Mouse (Mus musculus) v-Abl transformed pro-B cells (cell line): ENCODE measurements around the gene Smndc1.

Experiments
- in situ Hi-C, 2 experiments: fragments of 400-800 bp; cut with MboI; formaldehyde crosslinking; loops; one replicate each; pipeline ENCODE4 v1.15.1; 2025; ENCODE audit not compliant: unreplicated experiment in 2 of 2

The Smndc1 gene

GRCm38 (mm10) chr19:53390495-53391007, at the start of gene Smndc1:
Smndc1 (minus strand) TSS chr19:53390578.
- in situ Hi-C loops: loop anchor here (5.0 to 25.0 kb wide), 6 partner anchors 247 to 1924 kb away; partner anchors contain the start of genes Vti1a (in 1 of the 2) and Zdhhc6 (in 1 of the 2)

DNA sequence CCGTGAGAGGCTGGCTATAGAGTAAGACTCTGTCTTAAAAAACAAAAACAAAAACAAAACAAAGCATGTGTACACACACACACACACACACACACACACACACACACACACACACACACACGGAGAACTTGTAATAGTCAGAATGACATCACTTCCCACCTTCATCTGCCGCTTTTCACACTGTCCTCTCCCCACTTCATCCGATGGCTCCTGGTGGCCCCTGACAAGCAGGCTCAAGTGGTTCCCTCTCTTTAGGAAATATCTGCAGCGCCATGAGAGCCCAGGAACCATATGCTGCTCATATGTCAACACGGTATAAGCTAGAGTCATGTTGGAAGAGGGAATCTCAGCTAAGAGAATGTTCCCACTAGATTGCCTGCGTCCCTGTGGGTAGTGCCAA, 49.0 kb upstream of the Smndc1 start:
- in situ Hi-C loops: no loop called here

- in situ Hi-C loops: no loop called here
Observed at GRCm38 (mm10) chr19:53437991-53438390, 47.6 kb upstream of the Smndc1 start.

DNA sequence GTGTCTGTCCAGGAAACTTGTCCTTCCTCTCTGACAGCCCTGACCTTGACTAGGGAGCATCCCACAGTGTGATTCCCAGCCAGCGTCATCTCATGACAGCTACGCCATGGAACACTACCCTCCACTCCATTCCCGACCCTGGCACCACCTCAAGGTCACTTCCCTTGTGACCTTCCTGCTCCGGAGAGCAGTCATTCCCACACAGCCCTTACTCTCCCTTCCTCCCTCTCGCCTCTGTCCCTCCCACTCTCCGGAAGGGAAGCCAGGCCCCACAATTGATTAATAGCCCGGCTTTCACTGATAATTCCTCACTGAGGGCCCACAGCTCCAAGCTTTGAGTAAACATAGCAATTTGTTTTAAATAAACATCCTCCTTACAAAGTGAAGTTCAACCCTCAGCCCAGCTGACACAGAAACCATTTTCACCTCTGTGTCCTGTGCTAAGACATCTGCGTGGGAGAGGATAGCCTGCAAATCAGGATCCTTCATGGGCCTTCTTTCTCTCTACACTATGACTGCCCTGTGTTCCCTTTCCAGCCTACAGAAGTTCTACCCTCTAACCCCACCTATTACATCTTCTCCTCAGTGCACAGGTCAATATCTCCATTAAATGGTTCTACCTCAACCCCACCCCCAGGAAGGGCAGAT, 47.1 kb upstream of the Smndc1 start:
- in situ Hi-C loops: no loop called here

GRCm38 (mm10) chr19:53433949-53434689, 43.7 kb upstream of the Smndc1 start:
- in situ Hi-C loops: no loop called here

- in situ Hi-C loops: no loop called here
Observed at GRCm38 (mm10) chr19:53431003-53431402, 40.6 kb upstream of the Smndc1 start.

- in situ Hi-C loops: no loop called here
Observed at GRCm38 (mm10) chr19:53430356-53430755, 40.0 kb upstream of the Smndc1 start.

GRCm38 (mm10) chr19:53427817-53428216, 37.4 kb upstream of the Smndc1 start:
- in situ Hi-C loops: no loop called here

DNA sequence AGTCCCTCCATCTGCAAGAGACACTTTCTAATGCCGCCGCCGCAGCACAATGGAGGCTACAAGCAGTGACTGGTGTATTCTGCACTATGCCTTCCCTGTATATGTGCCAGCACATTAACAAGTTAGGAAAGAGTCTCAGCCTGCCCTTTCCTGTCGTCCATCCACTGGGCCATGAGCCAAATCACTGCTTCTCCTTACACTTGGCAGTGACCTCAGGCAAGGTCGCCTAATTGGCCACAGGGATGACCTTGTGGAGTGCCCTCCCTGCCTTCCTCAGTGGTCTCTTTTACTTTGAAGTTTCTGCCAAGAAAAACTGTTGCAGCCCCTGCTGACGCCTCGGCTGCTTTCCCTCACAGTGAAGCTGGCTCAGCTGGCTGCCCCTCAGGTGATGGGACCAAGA, 37.0 kb upstream of the Smndc1 start:
- in situ Hi-C loops: no loop called here

- in situ Hi-C loops: no loop called here
Observed at GRCm38 (mm10) chr19:53425824-53426223, 35.4 kb upstream of the Smndc1 start.

DNA sequence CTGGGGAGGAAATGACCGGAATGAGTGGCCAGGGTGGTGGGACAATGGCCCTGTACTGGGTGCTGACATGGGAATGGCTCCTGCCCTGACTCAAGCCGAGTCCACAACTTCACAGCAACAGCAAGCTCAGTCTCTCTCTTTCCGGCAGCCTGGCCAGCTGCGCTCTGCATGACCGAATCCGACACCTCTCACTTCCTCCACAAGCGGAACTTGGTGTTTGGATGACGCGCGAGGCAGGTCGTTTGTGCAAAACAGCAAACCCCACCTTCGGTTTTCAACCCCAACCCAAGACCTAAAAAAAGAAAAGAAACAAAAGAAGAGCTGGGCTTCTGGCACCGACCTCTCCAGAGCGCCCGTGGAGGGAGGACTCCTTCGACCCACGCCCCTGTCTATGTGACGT, 34.3 kb upstream of the Smndc1 start:
- in situ Hi-C loops: loop anchor here (5.0 kb wide), 4 partner anchors 38 to 153 kb away; no protein-coding TSS in a partner anchor

- in situ Hi-C loops: loop anchor here (5.0 kb wide), 4 partner anchors 38 to 153 kb away; no protein-coding TSS in a partner anchor
Observed at GRCm38 (mm10) chr19:53423816-53424465, 33.6 kb upstream of the Smndc1 start.

- in situ Hi-C loops: loop anchor here (5.0 kb wide), 4 partner anchors 39 to 154 kb away; no protein-coding TSS in a partner anchor
Observed at GRCm38 (mm10) chr19:53423341-53423753, 33.0 kb upstream of the Smndc1 start.

DNA sequence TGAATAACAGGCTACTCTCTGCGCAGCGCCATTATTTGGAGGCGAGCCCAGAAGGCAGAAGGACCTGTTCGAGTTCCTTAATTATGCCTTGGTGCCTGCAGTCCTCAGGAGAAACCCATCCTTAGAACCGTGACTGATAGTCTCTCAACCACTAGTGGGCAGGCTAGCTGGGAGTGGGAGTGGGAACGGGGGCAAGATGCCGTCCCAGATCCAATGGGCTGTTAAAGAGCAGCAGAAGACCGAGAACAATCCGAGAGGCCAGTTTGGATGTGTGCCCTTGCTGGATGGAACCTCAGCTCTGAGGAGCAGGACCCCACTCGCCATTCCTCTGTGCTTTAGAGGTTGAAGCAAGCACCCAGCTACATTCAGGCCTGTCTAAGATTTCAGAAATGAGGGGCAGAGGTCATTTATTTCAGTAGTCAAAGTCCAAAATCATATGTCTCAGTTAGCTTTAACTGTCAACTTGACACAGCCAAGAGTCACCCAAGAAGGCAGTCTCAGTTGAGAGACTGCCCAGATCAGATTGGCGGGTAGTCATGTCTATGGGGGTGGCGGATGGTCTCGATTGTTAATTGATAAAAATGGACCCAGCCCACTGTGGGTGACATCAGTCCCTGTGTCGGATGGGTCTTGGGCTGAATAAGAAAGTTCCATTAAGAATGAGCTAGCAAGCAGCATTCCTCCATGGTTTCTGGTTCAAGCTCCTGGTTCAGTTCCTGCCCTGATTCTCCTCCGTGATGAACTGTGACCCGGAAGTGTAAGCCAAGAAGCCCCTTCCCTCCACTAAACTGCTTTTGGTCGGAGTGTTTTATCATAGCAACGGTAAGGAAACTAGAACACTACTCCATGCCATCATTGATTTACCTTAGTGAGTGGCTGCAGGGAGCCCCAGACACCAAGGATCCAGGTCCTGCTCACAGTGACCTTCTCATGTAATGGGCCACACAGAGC, 32.3 kb upstream of the Smndc1 start:
- in situ Hi-C loops: loop anchor here (5.0 kb wide), 4 partner anchors 40 to 155 kb away; no protein-coding TSS in a partner anchor

GRCm38 (mm10) chr19:53421583-53422188, 31.3 kb upstream of the Smndc1 start:
- in situ Hi-C loops: loop anchor here (5.0 kb wide), 4 partner anchors 41 to 156 kb away; no protein-coding TSS in a partner anchor

DNA sequence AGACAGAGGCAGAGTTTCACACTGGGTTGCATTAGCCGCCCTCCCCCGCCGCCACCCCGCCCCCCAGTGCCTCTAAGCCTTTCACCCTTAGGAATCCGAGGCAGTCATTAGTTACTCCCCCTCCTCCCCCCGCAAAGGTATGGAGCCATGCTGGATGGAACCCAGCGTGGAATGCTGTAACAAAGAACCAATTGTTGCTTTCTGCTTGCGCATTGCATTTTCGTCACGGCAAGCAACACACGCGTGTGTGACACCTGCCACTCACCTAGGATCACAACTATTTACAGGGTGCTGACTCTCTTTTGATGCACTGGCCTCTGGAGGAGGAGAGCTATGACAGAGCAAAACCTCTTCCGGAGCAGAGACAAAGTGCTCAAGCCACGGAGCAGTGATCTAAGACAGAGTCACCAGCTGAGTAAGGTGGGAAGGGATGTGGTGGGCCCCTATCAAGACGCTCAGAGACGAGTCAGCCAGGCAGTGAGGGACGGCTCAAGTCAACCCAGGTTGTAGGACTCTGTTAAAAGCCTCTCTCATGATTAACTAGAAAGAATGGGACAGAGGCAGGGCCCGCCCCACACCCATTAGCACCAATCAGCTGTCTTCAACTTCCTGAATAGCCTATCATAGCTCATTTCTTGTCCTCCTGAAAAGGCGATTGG, 30.7 kb upstream of the Smndc1 start:
- in situ Hi-C loops: loop anchor here (5.0 kb wide), 4 partner anchors 41 to 156 kb away; no protein-coding TSS in a partner anchor

GRCm38 (mm10) chr19:53419834-53420233, 29.5 kb upstream of the Smndc1 start:
- in situ Hi-C loops: loop anchor here (5.0 kb wide), 5 partner anchors 42 to 162 kb away; no protein-coding TSS in a partner anchor

DNA sequence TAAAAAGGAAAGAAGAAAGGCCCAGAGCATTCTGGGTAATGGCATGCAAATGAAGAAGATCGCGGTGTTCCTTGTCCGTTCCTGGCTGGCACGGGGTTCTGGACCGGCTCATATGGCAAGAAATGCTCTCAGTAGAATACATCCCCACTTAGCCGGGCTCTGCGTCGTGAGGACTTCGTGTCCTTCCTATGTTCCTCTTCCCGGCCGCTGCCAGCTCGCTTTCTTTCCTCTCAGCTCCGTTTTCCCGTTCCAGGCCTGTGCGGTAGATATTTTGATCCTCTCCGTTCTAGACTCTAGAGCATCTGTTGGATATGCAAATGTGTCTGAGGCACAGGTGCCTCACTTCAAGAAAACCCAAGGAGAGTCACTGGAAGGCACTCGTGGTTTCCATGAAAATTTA, 24.8 kb upstream of the Smndc1 start:
- in situ Hi-C loops: loop anchor here in 1 of 2 experiments (5.0 kb wide), 1 partner anchor 167 kb away; no protein-coding TSS in a partner anchor
